Mouse (Mus musculus): ENCODE data around the gene Acta2.

DNA sequence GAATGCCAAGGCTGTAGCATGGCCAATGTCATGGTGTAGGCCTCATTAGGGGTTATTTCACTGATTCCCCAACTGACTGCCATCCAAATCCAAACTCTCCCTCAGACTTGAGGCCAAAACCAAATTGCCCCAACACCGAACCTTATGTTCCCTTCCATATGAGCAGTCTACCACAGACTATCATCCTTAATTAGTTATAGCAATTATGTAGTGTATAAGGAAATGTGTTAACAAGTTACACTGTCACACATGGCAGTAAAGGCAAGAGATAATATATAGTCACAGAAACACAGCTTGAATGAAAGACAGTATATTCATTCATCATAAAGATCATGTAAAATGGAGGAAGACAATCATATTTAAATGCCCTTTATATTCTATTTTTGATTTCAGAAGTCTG, 17.7 kb upstream of the Acta2 start:
- no peak for TF ChIP-seq CTCF (IDR thresholded peaks at IDR 0.05; ENCODE audit: low read depth)
- no peak for TF ChIP-seq EP300 (optimal IDR thresholded peaks at IDR 0.05)
